Mouse (Mus musculus) erythroblast, embryonic 14.5 days (primary cell): ENCODE data around the gene Prkg1.

ENCODE experiments used
- GATA1 ChIP-seq: IDR thresholded peaks from 2 replicates; pipeline ENCODE4 v1.6.1; 2012; ENCODE audit warnings: low read length, inconsistent platforms, mixed read lengths
- TAL1 ChIP-seq: IDR thresholded peaks from 3 replicates; pipeline ENCODE4 v1.6.1; 2012; ENCODE audit warnings: low read length, inconsistent platforms, mixed read lengths

DNA sequence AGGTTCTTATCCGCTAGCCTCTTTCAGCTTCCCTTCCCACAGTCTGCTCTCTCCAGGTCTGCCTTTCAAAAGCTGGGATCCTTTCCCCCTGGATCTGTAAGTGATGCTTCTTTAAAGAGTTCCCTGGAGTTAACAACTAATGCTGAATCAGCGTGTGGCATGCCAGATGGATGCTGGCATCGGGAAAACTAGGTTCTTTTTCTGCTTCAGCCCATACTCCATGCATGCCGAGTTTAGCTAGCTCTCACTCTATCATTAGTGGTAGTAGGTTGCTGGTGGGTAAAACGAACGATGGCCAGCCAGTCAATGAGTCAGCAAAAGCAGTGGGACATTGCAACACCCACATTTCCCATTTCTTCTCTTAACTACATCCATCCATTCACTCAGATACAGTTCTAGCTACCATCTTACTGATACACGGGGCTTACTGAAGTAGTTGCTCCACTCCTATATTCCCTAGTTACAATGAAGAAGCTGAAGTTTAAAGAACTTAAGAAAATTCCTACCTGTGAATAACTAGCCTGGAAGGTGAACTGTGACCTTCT is 935.5 kb downstream of the Prkg1 start:
- no peak for TF ChIP-seq GATA1
- no peak for TF ChIP-seq TAL1
